Mouse (Mus musculus): ENCODE results near the gene Gphb5. TPM values are rescaled to one million over a fixed set of nuclear protein-coding genes. Genes with fewer than 3 reads are reported as not detected.

Gphb5 gene
- polyA plus RNA-seq, 1 experiment, result not detected

DNA sequence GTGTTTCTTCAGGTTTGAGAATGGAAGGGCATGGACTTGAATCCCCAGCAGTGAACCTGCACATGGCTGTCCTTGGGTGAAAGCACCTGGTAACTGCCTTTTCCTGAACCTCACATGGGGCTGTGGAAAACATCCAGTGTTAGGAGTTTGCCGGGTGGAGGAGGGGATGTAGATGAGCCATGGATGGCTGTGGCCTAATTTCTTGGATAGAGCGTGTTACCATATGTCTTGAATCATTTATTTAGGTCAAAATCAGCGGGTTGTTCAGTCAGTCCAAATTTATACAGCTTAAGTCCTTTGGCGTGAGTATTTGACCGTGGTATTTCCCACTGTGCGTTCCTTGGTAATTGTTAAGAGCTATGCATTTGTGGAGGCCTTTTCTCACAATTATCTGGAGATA is 40.5 kb downstream of the Gphb5 start:
- Histone ChIP-seq H3K36me3 (ENCODE audit: control insufficient read depth, insufficient read depth, low read length) (no peaks in the 10 kb centered on the region), H3K4me1 (ENCODE audit: control insufficient read depth, insufficient read depth, insufficient read length, low read length) (no peaks in the 10 kb centered on the region), H3K27me3 (ENCODE audit: control insufficient read depth, insufficient read depth, low read length) (no peaks in the 10 kb centered on the region), H3K4me3 (ENCODE audit: low read depth, low read length) (no peak overlapping the region), H3K27ac (ENCODE audit: insufficient read depth, low read depth, low read length) (no peak overlapping the region)
- TF ChIP-seq CTCF (IDR thresholded peaks at IDR 0.05; ENCODE audit: extremely low read depth, insufficient read length, insufficient replicate concordance, low read depth, low read length) (no peak), POLR2A (IDR thresholded peaks at IDR 0.05; ENCODE audit: low read depth, low read length) (no peak)
- WGBS, result 81% methylated on average over 6 of the region's 6 CpGs

DNA sequence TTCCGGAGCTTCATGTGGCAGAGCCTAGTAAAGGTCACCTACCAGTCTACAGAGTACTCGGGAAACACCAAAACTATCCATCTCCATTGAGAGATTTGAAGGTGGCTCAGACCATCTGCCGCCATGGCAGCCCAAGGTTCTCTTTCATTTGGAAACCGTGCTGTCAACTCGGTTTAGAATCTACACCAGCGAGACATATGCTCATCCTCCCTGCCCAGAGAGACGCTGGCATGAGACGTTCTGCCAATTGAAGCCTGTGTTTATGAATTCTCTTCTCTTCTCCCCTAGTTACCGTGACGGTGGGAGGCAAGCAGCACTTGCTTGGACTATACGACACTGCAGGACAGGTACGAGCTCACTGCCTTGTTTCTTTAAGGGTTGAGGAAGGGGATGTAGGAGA is 41.5 kb downstream of the Gphb5 start:
- TF ChIP-seq POLR2A (IDR thresholded peaks at IDR 0.05; ENCODE audit: low read depth, low read length) (no peak), CTCF (IDR thresholded peaks at IDR 0.05; ENCODE audit: extremely low read depth, insufficient read length, insufficient replicate concordance, low read depth, low read length) (no peak)
- H3K36me3 ChIP-seq (ENCODE audit: control insufficient read depth, insufficient read depth, low read length), result no peaks in the 10 kb centered on the region
- no peaks in the 10 kb centered on the region for H3K4me1 ChIP-seq (ENCODE audit: control insufficient read depth, insufficient read depth, insufficient read length, low read length)
- H3K27ac ChIP-seq (ENCODE audit: insufficient read depth, low read depth, low read length), result no peak overlapping the region
- no peak overlapping the region for H3K4me3 ChIP-seq (ENCODE audit: low read depth, low read length)
- 89% methylated on average over 12 of the region's 12 CpGs for WGBS
- no peaks in the 10 kb centered on the region for H3K27me3 ChIP-seq (ENCODE audit: control insufficient read depth, insufficient read depth, low read length)

DNA sequence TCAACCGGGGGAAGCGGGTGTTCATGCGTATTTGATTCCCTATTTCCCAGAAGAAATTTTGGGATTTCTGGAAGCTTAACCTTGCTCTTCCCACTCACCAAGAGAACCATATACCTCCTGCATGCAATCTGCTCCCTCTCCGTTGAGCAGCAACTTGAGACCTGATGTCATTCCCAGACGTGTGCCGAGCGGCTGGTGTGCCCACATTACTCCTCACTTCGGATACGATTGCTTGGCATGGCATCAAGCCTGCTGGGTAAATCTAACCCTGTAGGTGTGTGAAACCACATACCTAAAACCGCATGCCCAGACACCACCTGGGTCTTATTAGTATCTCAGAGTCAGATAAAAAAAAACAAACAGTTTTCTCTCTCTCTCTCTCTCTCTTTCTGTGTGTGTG is 42.1 kb downstream of the Gphb5 start:
- Histone ChIP-seq H3K36me3 (ENCODE audit: control insufficient read depth, insufficient read depth, low read length) (no peaks in the 10 kb centered on the region), H3K27ac (ENCODE audit: insufficient read depth, low read depth, low read length) (no peak overlapping the region), H3K4me1 (ENCODE audit: control insufficient read depth, insufficient read depth, insufficient read length, low read length) (no peaks in the 10 kb centered on the region), H3K27me3 (ENCODE audit: control insufficient read depth, insufficient read depth, low read length) (no peaks in the 10 kb centered on the region), H3K4me3 (ENCODE audit: low read depth, low read length) (no peak overlapping the region)
- WGBS, result 91% methylated on average over 10 of the region's 10 CpGs
- TF ChIP-seq POLR2A (IDR thresholded peaks at IDR 0.05; ENCODE audit: low read depth, low read length) (no peak), CTCF (IDR thresholded peaks at IDR 0.05; ENCODE audit: extremely low read depth, insufficient read length, insufficient replicate concordance, low read depth, low read length) (no peak)

DNA sequence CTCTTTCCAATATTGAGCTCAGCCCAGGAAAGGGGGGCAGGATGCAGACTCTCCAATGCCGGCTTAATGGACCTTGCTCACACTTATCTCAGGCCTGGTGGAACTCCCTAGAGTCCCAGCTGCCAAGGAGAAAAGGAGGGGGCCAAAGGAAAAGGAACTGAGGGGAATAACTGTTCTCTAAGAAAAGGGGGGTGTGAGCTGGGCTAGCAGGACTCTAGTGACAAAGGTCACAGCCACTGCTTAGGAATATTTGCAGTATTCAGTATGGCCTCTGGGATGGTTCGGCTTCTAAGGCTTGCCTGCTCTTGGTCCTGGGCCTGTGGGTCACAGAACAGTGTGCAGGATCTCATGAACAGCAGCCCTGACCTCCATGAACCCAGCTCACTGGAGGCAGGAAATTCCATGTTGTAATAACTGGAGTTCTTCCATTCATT is 47.1 kb downstream of the Gphb5 start:
- Histone ChIP-seq H3K36me3 (ENCODE audit: control insufficient read depth, insufficient read depth, low read length) (no peaks in the 10 kb centered on the region), H3K27ac (ENCODE audit: insufficient read depth, low read depth, low read length) (no peak overlapping the region)
- no peak for TF ChIP-seq CTCF (IDR thresholded peaks at IDR 0.05; ENCODE audit: extremely low read depth, insufficient read length, insufficient replicate concordance, low read depth, low read length)
- no peak for TF ChIP-seq POLR2A (IDR thresholded peaks at IDR 0.05; ENCODE audit: low read depth, low read length)

DNA sequence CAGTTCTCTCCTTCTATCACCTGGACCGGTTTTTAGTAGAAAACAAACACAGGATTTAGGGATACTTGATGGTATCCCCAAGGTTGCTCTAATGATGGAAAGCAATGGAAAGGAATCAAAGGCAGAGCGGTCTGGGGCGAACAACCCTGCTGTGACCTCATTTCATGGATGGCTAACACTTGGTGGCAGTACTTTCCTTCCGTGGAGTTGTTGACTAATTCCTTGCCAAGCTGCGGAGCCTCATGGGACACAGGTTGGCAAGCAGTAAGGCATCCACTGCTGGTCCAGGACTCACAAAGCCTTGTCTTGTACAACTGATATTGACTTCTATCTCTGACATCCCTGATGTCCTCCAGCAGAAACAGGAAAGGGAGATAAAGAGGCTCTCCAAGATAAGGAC is 48.1 kb downstream of the Gphb5 start:
- 82% methylated on average over 5 of the region's 5 CpGs for WGBS
- no peak for TF ChIP-seq CTCF (IDR thresholded peaks at IDR 0.05; ENCODE audit: extremely low read depth, insufficient read length, insufficient replicate concordance, low read depth, low read length)
- no peak for TF ChIP-seq POLR2A (IDR thresholded peaks at IDR 0.05; ENCODE audit: low read depth, low read length)
- H3K27me3 ChIP-seq (ENCODE audit: control insufficient read depth, insufficient read depth, low read length), result no peaks in the 10 kb centered on the region
- no peak overlapping the region for H3K4me3 ChIP-seq (ENCODE audit: low read depth, low read length)
- H3K27ac ChIP-seq (ENCODE audit: insufficient read depth, low read depth, low read length), result no peak overlapping the region
- peaks cover 2% of the 10 kb centered on the region; the same call in 1 of the 2 replicates for H3K4me1 ChIP-seq (ENCODE audit: control insufficient read depth, insufficient read depth, insufficient read length, low read length)
- no peaks in the 10 kb centered on the region for H3K36me3 ChIP-seq (ENCODE audit: control insufficient read depth, insufficient read depth, low read length)

More for the DNA sequence above, 47.1 kb downstream of the Gphb5 start:
- no peaks in the 10 kb centered on the region for H3K27me3 ChIP-seq (ENCODE audit: control insufficient read depth, insufficient read depth, low read length)
- H3K4me3 ChIP-seq (ENCODE audit: low read depth, low read length), result no peak overlapping the region
- peaks cover 2% of the 10 kb centered on the region; the same call in 1 of the 2 replicates for H3K4me1 ChIP-seq (ENCODE audit: control insufficient read depth, insufficient read depth, insufficient read length, low read length)
- 32% methylated on average over 2 of the region's 2 CpGs for WGBS

DNA sequence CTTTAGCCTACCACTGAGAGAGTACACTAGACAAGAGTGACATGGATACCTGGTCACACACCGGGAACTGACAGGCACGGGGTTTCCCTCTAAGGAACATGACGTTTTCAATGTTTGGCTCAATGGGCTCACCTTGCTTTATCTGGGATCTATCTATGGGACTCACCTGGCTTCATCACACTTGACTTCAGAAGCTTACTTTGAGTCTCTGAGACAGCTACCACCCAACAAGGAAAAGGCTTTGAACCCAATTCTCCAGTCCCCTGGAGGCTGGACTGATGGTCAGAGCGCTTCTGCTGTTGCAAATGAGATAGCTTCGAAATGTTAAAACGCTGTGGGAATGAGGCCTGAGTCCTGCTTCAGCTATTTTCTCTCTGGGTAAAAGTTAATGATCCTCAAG is 49.2 kb downstream of the Gphb5 start:
- no peak overlapping the region for H3K27ac ChIP-seq (ENCODE audit: insufficient read depth, low read depth, low read length)
- H3K4me1 ChIP-seq (ENCODE audit: control insufficient read depth, insufficient read depth, insufficient read length, low read length), result peaks cover 2% of the 10 kb centered on the region; the same call in 1 of the 2 replicates
- WGBS, result 84% methylated on average over 6 of the region's 6 CpGs
- TF ChIP-seq POLR2A (IDR thresholded peaks at IDR 0.05; ENCODE audit: low read depth, low read length) (no peak), CTCF (IDR thresholded peaks at IDR 0.05; ENCODE audit: extremely low read depth, insufficient read length, insufficient replicate concordance, low read depth, low read length) (no peak)
- H3K27me3 ChIP-seq (ENCODE audit: control insufficient read depth, insufficient read depth, low read length), result no peaks in the 10 kb centered on the region
- H3K36me3 ChIP-seq (ENCODE audit: control insufficient read depth, insufficient read depth, low read length), result no peaks in the 10 kb centered on the region
- no peak overlapping the region for H3K4me3 ChIP-seq (ENCODE audit: low read depth, low read length)

DNA sequence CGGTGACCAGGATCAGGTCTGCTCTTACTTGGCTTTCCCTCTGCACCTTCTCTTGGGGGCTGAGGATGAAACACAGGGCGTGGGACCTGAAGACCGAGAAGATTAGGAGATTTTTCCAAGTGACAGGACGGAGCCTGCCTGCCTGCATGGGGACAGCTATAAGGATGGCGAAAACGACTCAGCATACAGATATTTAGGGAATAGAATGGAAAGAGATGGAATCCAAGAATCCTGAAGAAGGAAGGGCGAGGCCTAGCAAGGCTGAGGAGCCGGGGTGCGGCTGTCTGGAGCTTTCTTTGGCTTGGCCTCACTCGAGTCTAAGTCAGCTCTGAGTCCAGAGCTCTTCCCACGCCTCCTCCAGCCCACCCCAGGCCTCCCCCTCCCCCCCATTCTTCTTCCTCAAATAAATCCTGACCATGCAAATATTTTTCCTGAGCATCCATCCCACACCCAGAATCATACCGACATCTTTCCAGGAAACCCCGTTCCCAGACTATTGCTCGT is 50.9 kb downstream of the Gphb5 start:
- Histone ChIP-seq H3K36me3 (ENCODE audit: control insufficient read depth, insufficient read depth, low read length) (no peaks in the 10 kb centered on the region), H3K27me3 (ENCODE audit: control insufficient read depth, insufficient read depth, low read length) (no peaks in the 10 kb centered on the region), H3K4me3 (ENCODE audit: low read depth, low read length) (no peak overlapping the region), H3K4me1 (ENCODE audit: control insufficient read depth, insufficient read depth, insufficient read length, low read length) (peaks cover 2% of the 10 kb centered on the region; the same call in 1 of the 2 replicates), H3K27ac (ENCODE audit: insufficient read depth, low read depth, low read length) (no peak overlapping the region; the same call in 1 of the 2 replicates)
- TF ChIP-seq POLR2A (IDR thresholded peaks at IDR 0.05; ENCODE audit: low read depth, low read length) (no peak), CTCF (IDR thresholded peaks at IDR 0.05; ENCODE audit: extremely low read depth, insufficient read length, insufficient replicate concordance, low read depth, low read length) (no peak)
- WGBS, result 81% methylated on average over 14 of the region's 14 CpGs
